Mouse (Mus musculus) ES-E14 (cell line): ENCODE data around the gene Slc12a1.

Source experiments
- MAFK ChIP-seq: IDR thresholded peaks from 2 replicates; pipeline ENCODE4 v1.6.1; 2014; ENCODE audit warnings: mild to moderate bottlenecking, low read depth, low read length, inconsistent platforms; ENCODE audit not compliant: insufficient read depth
- ZNF384 ChIP-seq: IDR thresholded peaks from 2 replicates; pipeline ENCODE4 v1.6.1; 2012; ENCODE audit warnings: low read depth, low read length, inconsistent platforms

- no peak for TF ChIP-seq MAFK
- no peak for TF ChIP-seq ZNF384
Observed at GRCm38 (mm10) chr2:125245545-125246285, 93.4 kb downstream of the Slc12a1 start.
